Mouse (Mus musculus): ENCODE measurements around the gene Sulf2. TPM values are rescaled to one million over a fixed set of nuclear protein-coding genes. Genes with fewer than 3 reads are reported as not detected.

The Sulf2 gene
- polyA plus RNA-seq, 1 experiment from 2014 or later = 184 TPM

GRCm38 (mm10) chr2:166154749-166155453 lies 562 bp downstream of the Sulf2 start:
- peak overlapping the region; percentile 92 for H3K9ac ChIP-seq
- 0 out of 2 replicates have a peak, but pooled peaks have one; percentile 13 for ATAC-seq (ENCODE audit: insufficient number of reproducible peaks, low FRiP score, low TSS enrichment, low read depth)
- no peaks in the 10 kb centered on the region for H3K9me3 ChIP-seq
- no peaks in the 10 kb centered on the region for H3K36me3 ChIP-seq
- H3K27me3 ChIP-seq = no peaks in the 10 kb centered on the region
- peaks cover 76% of the 10 kb centered on the region for H3K4me1 ChIP-seq
- under 1% methylated on average over 76 of the region's 95 CpGs for WGBS
- peak overlapping the region; percentile 74 for H3K4me3 ChIP-seq
- H3K27ac ChIP-seq = peak overlapping the region; percentile 96
- peak overlapping the region; percentile 90 for H3K4me2 ChIP-seq

DNA sequence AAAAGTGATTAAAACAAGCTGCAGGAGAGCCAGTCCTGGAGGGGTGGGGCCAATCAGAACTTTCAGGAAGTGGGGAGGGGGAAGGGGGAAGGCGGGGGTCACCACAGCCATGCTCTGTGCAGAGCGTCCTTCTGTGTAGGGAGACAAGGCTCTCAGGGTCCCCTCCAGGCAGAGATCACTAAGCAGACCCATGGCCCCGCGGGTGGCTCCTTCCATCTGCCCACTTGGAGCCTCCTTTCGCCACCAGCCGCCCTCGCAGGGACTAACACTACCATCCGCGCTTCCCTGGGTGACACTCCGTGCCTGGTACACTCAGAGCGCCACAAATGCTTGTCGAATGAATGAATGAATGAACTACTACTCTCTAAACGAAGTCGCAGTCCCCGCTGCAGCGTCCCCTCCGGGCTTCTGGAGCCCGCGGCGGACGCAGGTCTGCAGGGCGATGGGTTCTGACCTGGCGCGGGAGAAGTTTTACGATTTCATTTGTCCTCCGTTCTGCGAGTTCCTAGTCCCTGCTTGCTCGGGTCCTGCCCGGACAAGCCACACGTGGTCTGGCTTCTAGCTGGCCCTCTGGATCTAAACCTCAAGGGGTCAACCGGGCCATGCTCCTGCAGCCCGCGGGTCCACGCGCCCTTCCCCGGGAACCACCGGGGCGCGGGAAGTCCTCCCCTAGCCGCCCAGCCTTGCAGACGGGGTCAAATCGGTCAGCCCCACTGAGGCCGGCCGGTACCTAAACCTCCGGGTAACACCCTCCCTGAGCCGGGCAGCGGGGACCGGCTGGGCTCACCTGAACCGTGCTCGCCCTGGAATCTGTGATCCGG lies 1.4 kb downstream of the Sulf2 start:
- no peak for ATAC-seq (ENCODE audit: insufficient number of reproducible peaks, low FRiP score, low TSS enrichment, low read depth)
- H3K27me3 ChIP-seq = no peaks in the 10 kb centered on the region
- no peaks in the 10 kb centered on the region for H3K36me3 ChIP-seq
- H3K4me1 ChIP-seq = peaks cover 84% of the 10 kb centered on the region
- under 1% methylated on average over 51 of the region's 51 CpGs for WGBS
- peak overlapping the region; percentile 74 for H3K4me3 ChIP-seq
- peak overlapping the region; percentile 90 for H3K4me2 ChIP-seq
- peak overlapping the region; percentile 96 for H3K27ac ChIP-seq
- no peaks in the 10 kb centered on the region for H3K9me3 ChIP-seq
- H3K9ac ChIP-seq = peak overlapping the region; percentile 92

DNA sequence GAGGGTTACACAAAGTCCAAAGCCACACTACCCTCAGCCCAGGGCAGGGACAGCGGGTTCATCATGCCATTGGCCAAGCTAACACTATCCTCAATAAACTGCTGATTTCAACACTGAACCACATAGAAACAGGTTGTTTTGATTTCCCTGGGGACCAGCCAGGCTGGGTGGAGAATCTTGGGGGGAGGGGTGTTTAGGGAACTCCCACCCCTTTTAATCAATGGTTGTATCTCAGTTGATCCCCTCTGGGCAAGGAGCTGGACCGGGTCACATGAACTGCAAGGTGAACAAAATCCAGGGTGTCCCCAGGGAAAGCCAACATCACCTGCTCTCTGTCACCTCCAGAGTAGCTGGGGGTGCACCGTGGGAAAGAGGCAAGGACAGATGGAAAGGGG lies 2.1 kb downstream of the Sulf2 start:
- peak overlapping the region; percentile 48; the same call in 1 of the 2 replicates for H3K27ac ChIP-seq
- WGBS = 17% methylated on average over 3 of the region's 3 CpGs
- peak overlapping the region; percentile 92; the same call in 1 of the 2 replicates for H3K9ac ChIP-seq
- no peaks in the 10 kb centered on the region for H3K9me3 ChIP-seq
- no peaks in the 10 kb centered on the region for H3K27me3 ChIP-seq
- ATAC-seq (ENCODE audit: insufficient number of reproducible peaks, low FRiP score, low TSS enrichment, low read depth) = no peak
- peak overlapping the region; percentile 90 for H3K4me2 ChIP-seq
- no peaks in the 10 kb centered on the region for H3K36me3 ChIP-seq
- peak overlapping the region; percentile 74 for H3K4me3 ChIP-seq
- peaks cover 86% of the 10 kb centered on the region for H3K4me1 ChIP-seq

- H3K9me3 ChIP-seq = no peaks in the 10 kb centered on the region
- H3K36me3 ChIP-seq = no peaks in the 10 kb centered on the region
- H3K27me3 ChIP-seq = no peaks in the 10 kb centered on the region
- no peak overlapping the region for H3K9ac ChIP-seq
- no peak for ATAC-seq (ENCODE audit: insufficient number of reproducible peaks, low FRiP score, low TSS enrichment, low read depth)
- peak overlapping the region; percentile 74 for H3K4me3 ChIP-seq
- H3K4me1 ChIP-seq = peaks cover 87% of the 10 kb centered on the region
- H3K27ac ChIP-seq = peak overlapping the region; percentile 48
- H3K4me2 ChIP-seq = peak overlapping the region; percentile 90
- WGBS = 40% methylated on average over 11 of the region's 11 CpGs
Observed at GRCm38 (mm10) chr2:166152734-166153398, 2.6 kb downstream of the Sulf2 start.

- Histone ChIP-seq H3K4me3 (no peak overlapping the region), H3K4me2 (peak overlapping the region; percentile 90), H3K9me3 (no peaks in the 10 kb centered on the region), H3K27ac (peak overlapping the region; percentile 72), H3K36me3 (no peaks in the 10 kb centered on the region), H3K9ac (no peak overlapping the region), H3K27me3 (no peaks in the 10 kb centered on the region), H3K4me1 (peaks cover 88% of the 10 kb centered on the region)
- ATAC-seq (ENCODE audit: insufficient number of reproducible peaks, low FRiP score, low TSS enrichment, low read depth) = no peak
- 31% methylated on average over 19 of the region's 19 CpGs for WGBS
Observed at GRCm38 (mm10) chr2:166151510-166152473, 3.7 kb downstream of the Sulf2 start.

DNA sequence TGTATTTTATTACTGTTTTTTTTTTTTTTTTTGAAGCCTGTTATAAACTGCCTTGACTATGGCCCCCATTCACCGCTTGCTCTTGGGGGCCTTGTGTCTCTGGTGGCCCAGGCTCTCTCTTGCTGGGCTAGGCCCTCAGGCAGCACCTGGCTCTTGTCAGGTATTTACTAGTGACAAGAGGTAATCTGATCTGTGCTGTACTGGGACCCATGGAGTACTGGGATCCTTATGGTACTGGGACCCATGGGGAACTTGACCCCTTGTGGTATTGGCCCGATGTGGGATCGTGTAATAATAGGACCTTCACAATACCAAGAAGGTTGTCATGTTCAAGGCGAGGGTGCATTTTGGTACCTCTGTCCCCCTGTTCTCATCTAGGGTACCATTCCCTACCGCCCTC lies 4.9 kb downstream of the Sulf2 start:
- Histone ChIP-seq H3K4me3 (no peak overlapping the region), H3K27me3 (no peaks in the 10 kb centered on the region), H3K36me3 (no peaks in the 10 kb centered on the region), H3K27ac (peak overlapping the region; percentile 89; the same call in 1 of the 2 replicates), H3K9ac (no peak overlapping the region), H3K4me1 (peaks cover 92% of the 10 kb centered on the region), H3K9me3 (no peaks in the 10 kb centered on the region), H3K4me2 (no peak overlapping the region)
- WGBS = 90% methylated on average over 5 of the region's 5 CpGs
- ATAC-seq (ENCODE audit: insufficient number of reproducible peaks, low FRiP score, low TSS enrichment, low read depth) = no peak

- Histone ChIP-seq H3K4me3 (no peak overlapping the region), H3K9me3 (no peaks in the 10 kb centered on the region), H3K27ac (peak overlapping the region; percentile 89), H3K36me3 (no peaks in the 10 kb centered on the region), H3K27me3 (no peaks in the 10 kb centered on the region), H3K4me1 (peaks cover 99% of the 10 kb centered on the region), H3K9ac (no peak overlapping the region), H3K4me2 (peak overlapping the region; percentile 30; the same call in 1 of the 2 replicates)
- WGBS = 41% methylated on average over 8 of the region's 8 CpGs
- no peak for ATAC-seq (ENCODE audit: insufficient number of reproducible peaks, low FRiP score, low TSS enrichment, low read depth)
Observed at GRCm38 (mm10) chr2:166149482-166149881, 6.0 kb downstream of the Sulf2 start.

DNA sequence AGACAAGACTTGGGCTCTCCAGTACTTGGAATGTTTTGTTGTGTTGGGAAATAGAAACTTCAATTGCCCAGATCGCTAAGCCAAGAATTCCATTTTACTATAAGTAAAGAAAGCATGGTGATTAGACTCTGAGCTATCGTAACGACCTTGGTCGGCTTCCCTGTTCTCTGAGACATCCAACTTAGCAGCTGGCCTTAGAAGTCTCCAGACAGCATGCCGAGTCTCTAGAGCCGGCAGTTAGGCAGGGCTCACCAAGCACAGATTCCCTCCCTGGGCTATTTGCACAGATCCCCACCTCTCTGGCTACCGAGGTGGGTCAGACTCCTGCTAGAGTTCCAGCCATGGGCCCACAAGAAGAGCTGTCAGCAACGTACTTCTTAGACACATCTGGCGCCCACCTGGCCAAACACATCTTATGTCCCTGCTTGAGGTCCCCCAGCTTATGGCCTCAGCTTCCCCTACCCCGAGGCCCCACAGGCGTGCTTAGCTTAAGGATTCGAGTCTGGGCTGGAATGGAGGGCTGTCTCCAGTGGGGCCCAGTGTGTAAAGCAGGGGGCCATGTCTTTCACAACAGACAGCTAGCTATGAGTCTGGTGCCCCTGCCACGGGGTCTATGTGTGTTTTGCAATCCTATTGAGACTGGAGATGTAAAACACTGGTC lies 6.7 kb downstream of the Sulf2 start:
- 9% methylated on average over 13 of the region's 13 CpGs for WGBS
- H3K9me3 ChIP-seq = no peaks in the 10 kb centered on the region
- peak; percentile 52; the same call in 1 of the 2 replicates for ATAC-seq (ENCODE audit: insufficient number of reproducible peaks, low FRiP score, low TSS enrichment, low read depth)
- no peaks in the 10 kb centered on the region for H3K27me3 ChIP-seq
- H3K27ac ChIP-seq = peak overlapping the region; percentile 89
- no peak overlapping the region for H3K4me3 ChIP-seq
- H3K9ac ChIP-seq = no peak overlapping the region
- H3K4me1 ChIP-seq = peaks cover 100% of the 10 kb centered on the region
- H3K4me2 ChIP-seq = peak overlapping the region; percentile 30
- H3K36me3 ChIP-seq = no peaks in the 10 kb centered on the region

DNA sequence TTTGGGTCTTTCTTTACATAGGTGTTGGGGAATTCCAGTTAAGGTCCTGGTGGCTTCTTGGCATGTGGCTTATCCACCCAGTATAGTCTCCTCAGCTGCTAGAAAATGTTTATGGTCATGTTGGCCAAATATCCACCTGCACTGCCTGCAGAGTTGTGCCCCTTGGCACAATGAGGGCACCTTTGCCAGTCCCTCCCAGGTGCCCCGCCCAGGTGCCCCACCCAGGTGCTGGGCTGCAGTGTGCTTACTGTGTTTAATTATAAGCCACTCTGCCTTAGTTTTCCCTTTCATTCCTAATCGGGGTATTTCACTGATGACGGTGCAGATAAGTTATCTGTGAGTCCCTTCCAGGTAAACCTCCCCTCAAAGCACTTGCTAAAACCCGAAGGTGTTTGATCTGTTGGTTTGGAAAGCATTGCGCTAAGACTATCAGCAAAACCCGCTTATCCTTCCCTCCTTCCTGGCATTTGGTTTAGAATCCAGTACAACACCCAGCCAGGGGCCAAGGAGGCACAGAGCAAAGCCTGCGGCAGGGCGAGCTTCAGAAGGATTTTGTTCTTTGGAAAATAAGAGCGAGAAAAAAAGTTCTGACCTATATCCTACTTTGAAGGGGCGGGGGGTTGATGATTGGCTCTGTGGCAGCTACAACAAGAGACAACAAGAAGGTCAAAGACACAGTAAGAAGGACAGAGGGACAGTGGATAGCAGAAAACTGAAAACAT lies 7.4 kb downstream of the Sulf2 start:
- H3K9ac ChIP-seq = no peak overlapping the region
- ATAC-seq (ENCODE audit: insufficient number of reproducible peaks, low FRiP score, low TSS enrichment, low read depth) = no peak
- 60% methylated on average over 10 of the region's 10 CpGs for WGBS
- H3K36me3 ChIP-seq = no peaks in the 10 kb centered on the region
- H3K4me1 ChIP-seq = peaks cover 100% of the 10 kb centered on the region
- peak overlapping the region; percentile 30 for H3K4me2 ChIP-seq
- no peaks in the 10 kb centered on the region for H3K27me3 ChIP-seq
- H3K9me3 ChIP-seq = no peaks in the 10 kb centered on the region
- H3K4me3 ChIP-seq = no peak overlapping the region
- H3K27ac ChIP-seq = peak overlapping the region; percentile 89

DNA sequence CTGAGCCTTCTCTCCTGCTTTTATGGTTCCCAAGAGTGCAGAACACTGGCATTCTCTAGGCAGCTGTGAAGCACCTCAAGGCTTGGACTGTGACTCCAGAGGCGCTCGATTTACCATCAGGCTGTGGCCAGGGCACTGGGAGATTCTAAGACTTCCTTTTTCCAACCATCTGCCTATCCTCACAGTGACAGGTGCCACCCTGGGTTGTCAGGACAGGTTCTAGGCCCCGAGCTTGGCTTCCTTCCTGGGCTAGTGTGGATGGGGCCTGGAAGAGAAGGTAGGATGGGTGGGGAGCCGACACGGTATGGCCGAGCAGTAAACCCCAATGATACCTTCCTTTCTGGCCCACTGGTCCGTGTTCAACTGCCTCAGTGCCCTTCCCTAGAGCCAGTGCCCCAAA lies 9.0 kb downstream of the Sulf2 start:
- ATAC-seq (ENCODE audit: insufficient number of reproducible peaks, low FRiP score, low TSS enrichment, low read depth) = no peak
- H3K4me2 ChIP-seq = no peak overlapping the region
- no peaks in the 10 kb centered on the region for H3K27me3 ChIP-seq
- no peaks in the 10 kb centered on the region for H3K9me3 ChIP-seq
- no peak overlapping the region for H3K4me3 ChIP-seq
- no peaks in the 10 kb centered on the region for H3K36me3 ChIP-seq
- no peak overlapping the region for H3K27ac ChIP-seq
- WGBS = 69% methylated on average over 7 of the region's 7 CpGs
- H3K9ac ChIP-seq = no peak overlapping the region
- peaks cover 98% of the 10 kb centered on the region for H3K4me1 ChIP-seq
